Mouse (Mus musculus): ENCODE results near the gene Slc1a2.

DNA sequence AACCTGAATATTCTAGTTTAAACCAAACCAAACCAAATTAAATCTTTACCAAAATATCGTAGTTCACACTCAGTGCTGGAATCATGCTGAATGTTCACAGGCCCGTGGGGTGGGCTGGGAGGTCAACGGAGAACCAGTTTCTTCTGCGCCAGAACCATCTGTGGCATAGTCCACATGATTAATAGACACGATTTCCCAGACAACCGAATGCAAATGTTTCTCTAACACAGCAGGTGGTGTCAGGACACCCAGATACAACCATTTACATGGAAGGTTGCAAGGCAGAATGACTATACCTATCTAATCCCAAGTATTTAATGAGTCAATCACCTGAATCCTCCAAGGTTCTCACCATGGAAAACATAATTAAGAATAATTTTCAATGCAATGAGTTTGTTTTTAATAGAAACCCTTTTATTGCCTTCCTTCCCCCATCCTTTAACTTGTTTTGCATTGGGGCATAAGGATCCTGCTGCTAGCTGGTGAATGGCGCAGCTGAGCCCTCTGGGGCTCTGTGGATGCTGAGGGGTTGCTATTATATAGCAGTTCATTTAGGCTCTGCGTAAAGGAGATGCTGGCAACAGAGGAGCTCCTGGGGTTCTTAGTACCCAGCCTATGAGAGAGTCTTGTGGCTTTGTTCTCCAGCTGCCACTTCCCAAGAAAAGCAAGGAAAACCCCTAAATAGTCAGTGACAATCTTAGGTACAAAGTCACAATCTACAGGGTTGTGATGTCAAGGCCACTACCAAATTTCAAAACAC, 2.3 kb upstream of the Slc1a2 start:
- TF ChIP-seq CTCF (IDR thresholded peaks at IDR 0.05; ENCODE audit: control insufficient read depth, insufficient read depth, insufficient read length) = no peak
- TF ChIP-seq MYOG (IDR thresholded peaks at IDR 0.05; ENCODE audit: control insufficient read depth, extremely low read depth, insufficient read length) = no peak
- TF ChIP-seq USF1 (IDR thresholded peaks at IDR 0.05; ENCODE audit: low read depth) = no peak
- TF ChIP-seq CEBPB (IDR thresholded peaks at IDR 0.05; ENCODE audit: low read depth) = no peak
